Mouse (Mus musculus): ENCODE measurements at regions not wholly inside any gene's neighbourhood (a gene's known extent, or its start where the extent isn't known, plus 50 kb on each side); places are given as distances from the start of the nearest gene placed in this dataset.
A peak's percentile ranks its signal among the peaks of the same experiment; 100 is the strongest.

GRCm38 (mm10) chr1:138343451-138343850 lies 69.9 kb downstream of the Atp6v1g3 start:
- no peaks in the 10 kb centered on the region for H3K36me3 ChIP-seq
- no peaks in the 10 kb centered on the region for H3K27me3 ChIP-seq (ENCODE audit: low read depth, poor library complexity, severe bottlenecking)
- no peaks in the 10 kb centered on the region for H3K9me3 ChIP-seq (replicated peaks)
- no peak overlapping the region for H3K27ac ChIP-seq (replicated peaks)
- no peak overlapping the region for H3K4me3 ChIP-seq
- no peak for DNase-seq (ENCODE audit: low spot score)
- peaks cover 8% of the 10 kb centered on the region for H3K4me1 ChIP-seq
- 85% methylated on average over 4 of the region's 4 CpGs for WGBS

GRCm38 (mm10) chr1:138344920-138345319 lies 71.4 kb downstream of the Atp6v1g3 start:
- H3K27me3 ChIP-seq (ENCODE audit: low read depth, poor library complexity, severe bottlenecking) = no peaks in the 10 kb centered on the region
- no peaks in the 10 kb centered on the region for H3K9me3 ChIP-seq (replicated peaks)
- H3K4me3 ChIP-seq = no peak overlapping the region
- peaks cover 8% of the 10 kb centered on the region for H3K4me1 ChIP-seq
- 83% methylated on average over 4 of the region's 4 CpGs for WGBS
- no peak overlapping the region for H3K27ac ChIP-seq (replicated peaks)
- H3K36me3 ChIP-seq = no peaks in the 10 kb centered on the region
- DNase-seq (ENCODE audit: low spot score) = no peak

DNA sequence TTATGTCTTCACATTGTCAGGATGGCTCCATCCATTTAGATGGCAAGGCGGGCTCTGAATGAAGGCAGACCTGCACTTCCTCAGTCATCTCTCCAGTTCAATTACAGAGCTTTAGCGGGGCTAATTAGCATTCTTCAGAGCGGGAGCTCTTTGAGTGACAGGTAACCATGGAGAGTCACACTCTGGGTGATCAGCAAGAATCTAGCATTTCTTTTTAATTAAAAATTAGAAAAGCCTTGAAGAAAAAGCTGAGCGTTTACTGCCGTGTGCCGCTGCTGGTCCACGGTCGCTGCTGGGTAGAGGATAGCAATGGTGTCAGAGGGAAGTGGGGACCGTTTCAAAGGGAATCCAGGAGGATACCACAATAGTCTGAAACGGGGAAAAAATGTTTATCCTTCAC lies 72.5 kb downstream of the Atp6v1g3 start:
- no peak for DNase-seq (ENCODE audit: low spot score)
- H3K9me3 ChIP-seq (replicated peaks) = no peaks in the 10 kb centered on the region
- 38% methylated on average over 10 of the region's 10 CpGs for WGBS
- H3K27ac ChIP-seq (replicated peaks) = peak overlapping the region; percentile 57
- no peaks in the 10 kb centered on the region for H3K36me3 ChIP-seq
- H3K27me3 ChIP-seq (ENCODE audit: low read depth, poor library complexity, severe bottlenecking) = no peaks in the 10 kb centered on the region
- H3K4me3 ChIP-seq = peak overlapping the region; percentile 36
- H3K4me1 ChIP-seq = peaks cover 8% of the 10 kb centered on the region

GRCm38 (mm10) chr1:138346904-138347303 lies 73.4 kb downstream of the Atp6v1g3 start:
- no peak for DNase-seq (ENCODE audit: low spot score)
- WGBS = 83% methylated on average over 5 of the region's 5 CpGs
- no peaks in the 10 kb centered on the region for H3K27me3 ChIP-seq (ENCODE audit: low read depth, poor library complexity, severe bottlenecking)

DNA sequence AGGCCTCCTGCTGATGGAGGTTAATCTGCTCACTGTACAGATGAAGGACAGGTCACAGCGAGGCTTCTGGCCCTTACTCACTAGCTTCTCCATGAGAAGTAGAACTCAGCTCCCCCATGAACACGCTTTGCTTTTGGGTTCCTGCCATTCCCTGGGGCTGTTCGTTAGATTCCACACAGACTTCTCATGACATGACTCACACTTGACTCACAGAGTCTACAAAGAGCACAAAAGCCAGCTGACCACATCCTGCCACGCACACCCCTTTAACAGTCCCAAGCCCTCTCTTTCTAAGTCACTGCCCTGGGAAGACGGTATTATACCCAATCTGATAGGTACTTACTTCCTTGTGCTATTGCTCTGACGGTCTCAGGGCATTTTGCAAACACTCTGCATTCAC lies 74.9 kb downstream of the Atp6v1g3 start:
- Histone ChIP-seq H3K27me3 (ENCODE audit: low read depth, poor library complexity, severe bottlenecking) (no peaks in the 10 kb centered on the region), H3K27ac (replicated peaks) (no peak overlapping the region), H3K36me3 (no peaks in the 10 kb centered on the region), H3K9me3 (replicated peaks) (no peaks in the 10 kb centered on the region), H3K4me3 (no peak overlapping the region), H3K4me1 (peaks cover 8% of the 10 kb centered on the region)
- WGBS = 82% methylated on average over 6 of the region's 6 CpGs
- DNase-seq (ENCODE audit: low spot score) = no peak

More at GRCm38 (mm10) chr1:138346904-138347303, 73.4 kb downstream of the Atp6v1g3 start:
- H3K9me3 ChIP-seq (replicated peaks) = no peaks in the 10 kb centered on the region
- H3K27ac ChIP-seq (replicated peaks) = no peak overlapping the region
- no peaks in the 10 kb centered on the region for H3K36me3 ChIP-seq
- H3K4me3 ChIP-seq = no peak overlapping the region
- H3K4me1 ChIP-seq = peaks cover 8% of the 10 kb centered on the region

- peaks cover 8% of the 10 kb centered on the region for H3K4me1 ChIP-seq
- no peaks in the 10 kb centered on the region for H3K36me3 ChIP-seq
- no peak overlapping the region for H3K27ac ChIP-seq (replicated peaks)
- no peaks in the 10 kb centered on the region for H3K27me3 ChIP-seq (ENCODE audit: low read depth, poor library complexity, severe bottlenecking)
- no peak for DNase-seq (ENCODE audit: low spot score)
- 89% methylated on average over 2 of the region's 2 CpGs for WGBS
- H3K4me3 ChIP-seq = no peak overlapping the region
- H3K9me3 ChIP-seq (replicated peaks) = no peaks in the 10 kb centered on the region
Measured at GRCm38 (mm10) chr1:138349099-138349498, 75.6 kb downstream of the Atp6v1g3 start.

DNA sequence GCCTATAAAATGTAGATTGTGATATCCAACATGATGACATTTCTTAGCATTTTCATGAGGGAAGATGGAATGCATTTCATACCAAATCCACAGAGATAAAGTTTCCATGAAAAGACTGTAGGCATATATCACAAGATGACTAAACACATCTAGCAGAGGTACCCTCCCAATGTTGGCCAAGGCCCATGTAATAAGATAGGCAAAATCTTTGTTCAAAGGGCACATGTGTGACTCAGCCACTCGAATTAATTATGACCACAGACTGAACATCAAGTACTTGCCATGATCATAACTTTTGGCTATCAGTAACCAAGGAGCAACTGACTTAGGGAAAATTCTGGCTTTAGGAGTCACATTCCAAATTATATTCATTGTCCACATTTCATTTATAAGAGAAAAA lies 82.9 kb downstream of the Atp6v1g3 start:
- H3K4me1 ChIP-seq = no peaks in the 10 kb centered on the region

DNA sequence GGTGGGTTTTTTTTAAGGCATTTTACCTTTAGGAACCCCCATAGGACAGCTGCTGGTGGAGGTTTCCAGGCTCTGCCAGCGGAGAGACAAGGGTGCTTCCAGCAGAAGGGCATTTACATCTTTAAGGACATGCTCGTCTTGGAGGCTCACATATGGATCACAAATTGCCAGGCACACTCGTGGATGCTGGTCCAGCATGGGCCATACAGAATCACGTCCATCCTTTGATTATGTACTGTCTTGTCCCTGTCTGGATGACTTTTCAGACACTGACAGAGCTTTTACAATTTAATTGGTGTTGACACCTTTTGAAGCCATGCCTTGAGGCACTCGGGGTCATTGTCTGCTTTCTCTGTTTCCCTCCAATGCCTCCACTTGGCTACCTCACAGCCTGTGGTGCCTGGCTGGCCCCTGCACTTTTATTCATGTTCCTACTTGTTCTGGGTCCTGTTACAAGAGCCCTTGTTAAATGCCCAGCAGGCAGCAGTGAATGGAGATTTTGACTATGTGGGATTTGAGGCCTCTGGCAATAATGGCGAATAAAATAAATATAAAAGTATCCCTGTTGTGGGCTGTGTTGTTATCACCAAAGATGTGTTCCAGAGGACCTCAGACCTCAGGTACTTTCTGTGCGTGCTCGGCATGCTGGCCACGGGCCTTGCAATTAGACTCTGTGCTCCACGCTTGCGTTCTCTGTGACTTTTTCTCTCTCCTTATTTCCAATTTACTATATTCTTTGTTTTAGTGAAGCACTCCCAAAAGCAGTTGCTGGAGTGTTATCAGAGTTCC lies 89.3 kb downstream of the Atp6v1g3 start:
- Histone ChIP-seq H3K27me3 (ENCODE audit: low read depth, poor library complexity, severe bottlenecking) (no peaks in the 10 kb centered on the region), H3K36me3 (no peaks in the 10 kb centered on the region), H3K4me1 (no peaks in the 10 kb centered on the region), H3K9me3 (replicated peaks) (no peaks in the 10 kb centered on the region), H3K27ac (replicated peaks) (no peak overlapping the region; the same call in 1 of the 2 replicates), H3K4me3 (no peak overlapping the region)
- no peak for DNase-seq (ENCODE audit: low spot score)
- WGBS = 73% methylated on average over 11 of the region's 11 CpGs

More for the DNA sequence above, 82.9 kb downstream of the Atp6v1g3 start:
- WGBS = 79% methylated on average over 1 of the region's 1 CpGs
- Histone ChIP-seq H3K36me3 (no peaks in the 10 kb centered on the region), H3K9me3 (replicated peaks) (no peaks in the 10 kb centered on the region), H3K27me3 (ENCODE audit: low read depth, poor library complexity, severe bottlenecking) (no peaks in the 10 kb centered on the region), H3K27ac (replicated peaks) (no peak overlapping the region), H3K4me3 (no peak overlapping the region)
- DNase-seq (ENCODE audit: low spot score) = no peak

DNA sequence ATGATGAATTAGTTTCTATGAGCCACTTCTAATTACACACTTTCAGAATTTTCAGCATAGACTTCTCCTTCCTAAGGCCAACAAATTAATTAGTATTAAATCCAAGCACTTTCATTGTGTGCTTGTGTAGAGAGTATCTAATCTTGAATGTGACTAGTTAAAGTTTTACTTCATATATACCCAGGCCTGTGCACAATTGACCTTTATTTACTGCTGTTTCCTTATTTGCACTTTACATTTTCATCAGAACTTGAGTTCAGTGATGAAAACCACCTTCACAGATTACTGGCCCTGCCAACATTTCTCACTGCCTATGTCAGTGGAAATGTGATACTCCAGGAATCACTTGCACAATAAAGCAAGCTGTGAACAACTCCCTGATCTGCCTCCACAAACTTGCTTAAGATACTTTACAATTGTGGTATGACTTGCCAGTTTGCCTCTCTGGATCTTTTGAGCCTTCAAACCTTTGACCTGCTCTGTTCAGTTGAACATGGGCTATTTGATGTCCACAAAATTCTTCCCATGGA lies 96.5 kb downstream of the Atp6v1g3 start:
- no peak overlapping the region for H3K4me3 ChIP-seq
- H3K27me3 ChIP-seq (ENCODE audit: low read depth, poor library complexity, severe bottlenecking) = no peaks in the 10 kb centered on the region
- no peaks in the 10 kb centered on the region for H3K36me3 ChIP-seq
- H3K4me1 ChIP-seq = no peaks in the 10 kb centered on the region
- H3K9me3 ChIP-seq (replicated peaks) = no peaks in the 10 kb centered on the region
- DNase-seq (ENCODE audit: low spot score) = no peak
- H3K27ac ChIP-seq (replicated peaks) = no peak overlapping the region

- DNase-seq (ENCODE audit: low spot score) = no peak
- Histone ChIP-seq H3K4me3 (no peak overlapping the region), H3K9me3 (replicated peaks) (no peaks in the 10 kb centered on the region), H3K4me1 (no peaks in the 10 kb centered on the region), H3K27ac (replicated peaks) (no peak overlapping the region), H3K36me3 (no peaks in the 10 kb centered on the region), H3K27me3 (ENCODE audit: low read depth, poor library complexity, severe bottlenecking) (no peaks in the 10 kb centered on the region)
- 80% methylated on average over 1 of the region's 1 CpGs for WGBS
Measured at GRCm38 (mm10) chr1:138371474-138371873, 97.9 kb downstream of the Atp6v1g3 start.

GRCm38 (mm10) chr1:138384146-138384545 lies 110.6 kb downstream of the Atp6v1g3 start:
- no peak overlapping the region for H3K4me3 ChIP-seq
- no peak overlapping the region for H3K27ac ChIP-seq (replicated peaks)
- no peaks in the 10 kb centered on the region for H3K27me3 ChIP-seq (ENCODE audit: low read depth, poor library complexity, severe bottlenecking)
- no peak for DNase-seq (ENCODE audit: low spot score)
- no peaks in the 10 kb centered on the region for H3K9me3 ChIP-seq (replicated peaks)
- no peaks in the 10 kb centered on the region for H3K36me3 ChIP-seq
- 81% methylated on average over 3 of the region's 3 CpGs for WGBS
- H3K4me1 ChIP-seq = peaks cover 6% of the 10 kb centered on the region

- H3K4me3 ChIP-seq = no peak overlapping the region
Measured at GRCm38 (mm10) chr1:138385156-138385841, 111.8 kb downstream of the Atp6v1g3 start.

DNA sequence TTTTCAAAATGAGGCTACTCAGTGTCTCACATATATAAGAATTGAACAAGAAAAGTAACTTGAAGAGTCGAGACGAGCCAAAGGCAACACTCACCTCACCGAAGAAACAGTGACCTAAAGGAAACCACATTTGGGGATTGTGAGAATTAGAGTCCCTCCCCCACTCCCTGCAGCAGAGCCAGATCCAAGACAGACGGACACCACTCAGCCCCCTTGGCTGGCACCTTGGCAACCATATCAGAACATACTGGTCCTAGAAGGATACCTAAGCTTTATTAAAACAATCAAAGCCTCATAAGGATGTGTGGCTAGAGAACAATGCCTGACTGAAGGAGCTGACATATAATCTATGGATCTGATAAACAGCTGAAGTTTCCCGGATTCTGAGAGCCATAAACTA lies 112.5 kb downstream of the Atp6v1g3 start:
- DNase-seq (ENCODE audit: low spot score) = no peak
- 84% methylated on average over 5 of the region's 5 CpGs for WGBS

More at GRCm38 (mm10) chr1:138385156-138385841, 111.8 kb downstream of the Atp6v1g3 start:
- Histone ChIP-seq H3K36me3 (no peaks in the 10 kb centered on the region), H3K27ac (replicated peaks) (peak overlapping the region; percentile 61), H3K4me1 (peaks cover 6% of the 10 kb centered on the region), H3K27me3 (ENCODE audit: low read depth, poor library complexity, severe bottlenecking) (no peaks in the 10 kb centered on the region), H3K9me3 (replicated peaks) (no peaks in the 10 kb centered on the region)
- WGBS = 76% methylated on average over 19 of the region's 19 CpGs
- DNase-seq (ENCODE audit: low spot score) = peak; percentile 16

More for the DNA sequence above, 112.5 kb downstream of the Atp6v1g3 start:
- H3K4me1 ChIP-seq = peaks cover 6% of the 10 kb centered on the region
- H3K36me3 ChIP-seq = no peaks in the 10 kb centered on the region
- H3K27me3 ChIP-seq (ENCODE audit: low read depth, poor library complexity, severe bottlenecking) = no peaks in the 10 kb centered on the region
- no peaks in the 10 kb centered on the region for H3K9me3 ChIP-seq (replicated peaks)
- H3K27ac ChIP-seq (replicated peaks) = no peak overlapping the region; the same call in 1 of the 2 replicates
- no peak overlapping the region for H3K4me3 ChIP-seq
